Mouse (Mus musculus): ENCODE results near the gene Cryaa.

Cryaa gene

DNA sequence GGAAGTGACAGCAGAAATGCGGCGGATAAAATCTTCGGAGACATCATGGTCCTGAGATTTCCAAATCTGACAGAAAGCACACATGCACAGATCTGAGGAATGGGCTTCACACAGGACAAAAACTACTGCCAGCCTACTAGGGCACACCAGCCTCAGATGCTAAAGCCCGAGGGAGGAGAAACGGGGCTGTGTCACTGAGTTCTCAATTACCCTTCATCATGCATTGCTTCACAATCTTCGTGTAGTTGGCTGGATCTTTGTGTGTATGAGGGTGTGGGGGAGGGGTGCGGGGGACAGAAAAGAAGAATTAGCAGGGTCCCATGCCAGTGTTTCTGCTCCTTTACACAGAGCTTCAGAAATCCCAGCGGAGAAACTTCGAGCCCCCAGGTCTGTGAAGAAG, 36.1 kb downstream of the Cryaa start:
- no peak for DNase-seq

DNA sequence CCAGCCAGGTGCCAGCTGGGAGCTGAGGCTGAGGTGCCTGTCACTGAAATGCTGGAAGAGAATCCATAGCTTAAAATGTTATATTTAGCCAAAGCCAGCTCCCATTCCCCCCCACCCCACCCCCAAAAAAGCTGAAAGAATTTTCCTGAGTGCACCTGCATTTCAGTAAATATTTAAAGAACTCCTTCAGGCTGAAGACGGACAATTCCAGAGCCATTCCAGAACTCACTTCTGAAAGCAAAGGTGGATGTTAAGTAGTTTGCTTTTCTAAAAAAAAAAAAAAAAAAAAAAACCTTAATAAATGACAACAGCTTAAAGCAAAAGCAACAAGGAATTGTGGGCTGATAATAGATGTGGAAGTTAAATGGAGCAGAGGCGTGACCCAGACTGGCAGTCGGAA, 36.5 kb downstream of the Cryaa start:
- DNase-seq = no peak

DNA sequence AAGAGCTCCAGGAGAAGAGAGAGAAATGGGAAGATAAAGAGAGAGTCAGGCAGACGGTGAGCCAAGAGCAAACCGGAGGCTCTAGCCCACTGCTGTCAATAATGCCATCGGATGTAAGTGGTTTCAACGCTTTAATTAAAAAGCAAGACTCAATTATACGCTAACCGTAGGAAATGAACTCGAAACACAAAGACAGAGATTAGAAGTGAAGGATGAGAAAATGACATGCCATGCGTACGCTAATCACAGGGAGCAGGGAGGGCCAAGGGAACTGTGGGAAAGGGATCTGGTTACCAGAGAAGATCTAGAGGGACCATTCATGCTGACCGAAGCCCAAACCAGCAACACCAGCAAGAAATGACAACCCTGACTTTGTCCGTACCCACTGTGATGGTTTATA, 37.4 kb downstream of the Cryaa start:
- DNase-seq = no peak

DNA sequence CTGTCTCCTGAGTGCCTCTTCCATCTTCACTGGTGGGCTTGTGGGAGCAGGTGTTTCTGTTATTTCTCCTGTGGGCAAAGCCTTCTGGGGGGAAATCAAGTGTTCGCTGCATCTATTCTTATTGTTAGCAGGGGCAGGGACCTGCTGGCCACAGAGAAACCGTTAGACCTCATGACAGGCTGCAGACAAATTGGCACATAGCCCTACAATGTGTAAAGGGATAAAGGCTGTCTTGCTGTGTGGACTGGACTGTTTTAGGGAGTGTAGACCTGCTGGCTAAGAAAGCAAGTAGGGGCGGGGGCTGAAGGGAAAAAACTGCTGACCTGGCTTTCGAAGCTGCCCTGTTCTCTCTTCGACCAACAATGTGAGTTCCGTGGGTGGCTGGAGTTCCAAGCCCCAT, 44.0 kb downstream of the Cryaa start:
- no peak for DNase-seq

DNA sequence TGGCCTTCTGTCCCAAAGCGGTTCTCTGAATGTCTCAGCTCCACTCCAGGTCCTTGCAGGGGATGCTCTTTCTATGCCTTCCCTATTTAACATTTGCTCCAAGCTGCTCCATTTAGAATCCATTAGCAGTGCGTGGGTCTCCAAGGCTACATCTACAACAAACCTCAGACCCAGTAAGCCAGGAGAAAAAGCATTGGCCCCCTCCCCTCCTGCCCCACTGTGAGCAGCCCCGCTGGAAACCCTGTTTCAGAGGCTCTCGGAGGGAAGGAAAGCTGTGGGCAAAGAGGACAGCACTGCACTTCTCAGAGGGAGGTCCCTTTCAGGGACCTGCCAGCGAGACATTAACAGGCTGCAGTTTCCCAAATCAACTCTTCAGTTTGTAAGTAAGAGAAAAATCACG, 47.8 kb downstream of the Cryaa start:
- no peak for DNase-seq

DNA sequence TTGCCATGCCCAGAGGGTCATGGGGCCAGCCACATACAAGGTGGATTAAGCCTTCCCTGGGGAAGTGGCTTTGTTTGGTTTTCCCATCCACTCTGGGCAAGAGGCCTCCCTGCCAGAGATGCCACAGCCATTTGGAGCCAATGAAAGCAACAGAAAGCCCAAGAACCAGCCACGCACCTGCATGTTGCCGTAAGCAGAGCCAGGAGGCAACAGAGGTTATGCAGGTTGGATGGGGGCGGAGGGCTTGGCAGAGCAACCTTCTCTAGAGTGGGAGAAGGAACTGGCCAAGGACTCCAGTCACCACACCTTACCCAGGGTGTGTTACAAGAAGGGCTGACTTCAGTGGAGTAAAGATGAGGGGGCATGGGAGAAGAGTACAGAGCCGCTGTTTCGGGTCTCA, 48.6 kb downstream of the Cryaa start:
- no peak for DNase-seq

DNA sequence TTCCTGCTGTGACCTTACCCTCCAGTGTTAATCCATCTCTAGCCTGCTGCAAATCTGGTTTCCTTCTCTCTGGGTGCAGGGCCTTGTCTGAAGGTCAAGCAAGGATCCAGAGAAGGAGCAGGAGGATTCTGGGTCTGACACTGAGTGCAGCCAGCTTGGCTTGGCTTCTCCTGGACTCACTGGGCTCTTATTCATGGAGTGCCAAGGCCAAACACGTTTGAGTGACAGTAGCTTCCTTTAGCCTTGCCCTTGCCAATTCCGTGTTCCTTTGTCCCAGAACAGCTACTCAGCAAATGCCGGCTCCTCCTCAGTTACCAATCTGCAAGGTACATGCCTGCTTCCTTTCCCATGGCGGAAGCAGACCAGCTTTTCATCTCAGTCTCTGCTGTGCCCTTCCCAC, 49.6 kb downstream of the Cryaa start:
- DNase-seq = no peak

DNA sequence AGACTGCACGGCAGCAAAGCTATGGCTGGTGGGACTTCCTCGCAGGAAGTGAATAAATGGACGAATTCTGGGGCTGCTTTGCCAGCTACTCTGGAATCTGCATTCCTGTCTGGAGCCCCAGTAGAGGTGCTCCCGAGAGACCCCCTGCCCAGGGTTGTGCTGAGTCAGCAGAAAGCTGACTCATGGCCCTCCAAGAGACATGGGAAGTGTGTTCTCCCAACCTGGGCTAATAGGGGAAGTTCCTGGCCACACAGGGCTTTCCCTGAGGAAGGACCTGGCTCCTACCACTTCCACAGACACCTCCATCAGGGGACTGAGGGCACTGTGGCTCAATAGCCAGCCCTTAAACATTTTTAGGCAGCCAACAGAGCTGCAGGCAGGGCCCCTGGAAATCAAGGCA, 50.4 kb downstream of the Cryaa start:
- DNase-seq = no peak

DNA sequence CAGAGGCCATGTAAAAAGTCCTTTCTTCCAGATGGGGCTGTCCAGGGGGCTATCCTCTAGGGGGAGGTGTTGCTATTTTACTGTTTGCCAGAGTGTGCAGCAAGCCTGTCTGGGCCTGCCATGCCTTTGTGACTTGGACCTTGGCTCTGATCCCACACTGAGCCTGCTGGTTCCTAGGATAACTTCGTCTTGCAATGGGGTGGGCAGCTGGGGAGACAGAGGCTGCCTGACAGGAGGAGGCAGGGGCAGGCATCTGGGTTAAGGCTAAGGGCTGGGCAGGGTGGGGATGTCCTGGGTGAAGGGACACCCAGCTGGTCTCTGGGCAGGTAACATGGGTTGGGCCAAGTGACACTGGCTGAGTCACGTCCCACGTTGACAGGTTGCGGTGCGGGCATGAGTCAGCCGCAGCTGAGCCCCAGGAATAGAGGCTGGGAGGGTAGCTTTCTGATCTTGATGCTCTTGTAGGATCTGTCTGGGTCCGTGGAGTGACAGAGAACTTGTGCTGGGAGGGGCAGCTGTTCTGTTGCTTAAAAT, 51.4 kb downstream of the Cryaa start:
- DNase-seq = no peak

DNA sequence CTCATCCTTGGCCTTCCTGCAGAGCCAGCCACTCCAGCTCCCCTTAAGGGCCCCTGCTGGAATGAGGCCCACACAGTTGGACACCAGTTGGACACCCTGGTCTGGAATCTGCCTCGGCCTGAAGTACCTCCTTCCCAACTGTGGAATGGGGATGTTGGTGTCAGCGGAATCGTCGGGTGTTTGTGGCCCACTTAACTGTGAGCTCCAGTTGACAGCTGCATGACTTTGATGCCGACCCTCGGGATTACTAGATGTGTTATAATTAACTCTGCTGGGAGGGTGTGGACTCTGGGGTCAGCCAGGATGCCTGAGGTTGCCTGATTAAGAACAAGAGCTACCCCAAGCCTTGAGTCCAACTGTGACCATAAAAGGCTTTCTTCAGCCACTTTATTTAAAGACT, 53.4 kb downstream of the Cryaa start:
- no peak for DNase-seq
